Mouse (Mus musculus) cortical plate, adult 2 months (tissue): Measurements from ENCODE around the gene Cxcl15.

Experiments used
- CTCF ChIP-seq: fragments of 200-500 bp; IDR thresholded peaks from 2 replicates; pipeline ENCODE4 v1.5.1; 2011; ENCODE audit warnings: mild to moderate bottlenecking, control low read depth, low read length; ENCODE audit not compliant: insufficient read depth; ENCODE audit errors: extremely low read depth
- POLR2A ChIP-seq: fragments of 200-500 bp; IDR thresholded peaks from 2 replicates; pipeline ENCODE4 v1.6.1; 2011; ENCODE audit warnings: mild to moderate bottlenecking, low read length, control low read depth; ENCODE audit not compliant: insufficient read depth; ENCODE audit errors: extremely low read depth

GRCm38 (mm10) chr5:90777621-90778020 is 16.7 kb upstream of the Cxcl15 start:
- TF ChIP-seq CTCF = no peak
- no peak for TF ChIP-seq POLR2A
